Mouse (Mus musculus): ENCODE measurements around the gene Zfp423. TPM values are rescaled to one million over a fixed set of nuclear protein-coding genes. Genes with fewer than 3 reads are reported as not detected.
A peak's percentile ranks its signal among the peaks of the same experiment; 100 is the strongest.

The Zfp423 gene
- polyA plus RNA-seq, 1 experiment from 2014 or later, result 7.5 TPM

GRCm38 (mm10) chr8:87967866-87968620 lies 8.6 kb upstream of the Zfp423 start:
- Histone ChIP-seq H3K4me1 (replicated peaks; ENCODE audit: control insufficient read depth, insufficient read depth, low read length) (no peaks in the 10 kb centered on the region), H3K27me3 (ENCODE audit: control insufficient read depth, insufficient read depth, low read depth, low read length) (peaks cover 5% of the 10 kb centered on the region; the same call in 1 of the 2 replicates), H3K9me3 (ENCODE audit: control insufficient read depth, low read length) (no peaks in the 10 kb centered on the region), H3K4me3 (ENCODE audit: low read length) (no peak overlapping the region), H3K27ac (ENCODE audit: low read length) (no peak overlapping the region), H3K4me2 (ENCODE audit: low read depth, low read length) (no peak overlapping the region), H3K36me3 (ENCODE audit: control insufficient read depth, insufficient read depth, low read length) (no peaks in the 10 kb centered on the region), H3K9ac (ENCODE audit: low read length) (no peak overlapping the region)
- ATAC-seq (ENCODE audit: low read depth), result no peak
- WGBS, result 46% methylated on average over 8 of the region's 8 CpGs

GRCm38 (mm10) chr8:87967057-87967820 lies 7.8 kb upstream of the Zfp423 start:
- ATAC-seq (ENCODE audit: low read depth), result no peak
- no peak overlapping the region for H3K4me2 ChIP-seq (ENCODE audit: low read depth, low read length)
- H3K9me3 ChIP-seq (ENCODE audit: control insufficient read depth, low read length), result no peaks in the 10 kb centered on the region
- H3K4me1 ChIP-seq (replicated peaks; ENCODE audit: control insufficient read depth, insufficient read depth, low read length), result peaks cover 4% of the 10 kb centered on the region
- H3K27me3 ChIP-seq (ENCODE audit: control insufficient read depth, insufficient read depth, low read depth, low read length), result peaks cover 8% of the 10 kb centered on the region
- no peak overlapping the region for H3K4me3 ChIP-seq (ENCODE audit: low read length)
- H3K27ac ChIP-seq (ENCODE audit: low read length), result no peak overlapping the region
- no peak overlapping the region for H3K9ac ChIP-seq (ENCODE audit: low read length)
- H3K36me3 ChIP-seq (ENCODE audit: control insufficient read depth, insufficient read depth, low read length), result no peaks in the 10 kb centered on the region
- WGBS, result 58% methylated on average over 2 of the region's 2 CpGs

- Histone ChIP-seq H3K4me3 (ENCODE audit: low read length) (peak overlapping the region; percentile 82), H3K27ac (ENCODE audit: low read length) (no peak overlapping the region), H3K27me3 (ENCODE audit: control insufficient read depth, insufficient read depth, low read depth, low read length) (peaks cover 21% of the 10 kb centered on the region), H3K4me1 (replicated peaks; ENCODE audit: control insufficient read depth, insufficient read depth, low read length) (peaks cover 23% of the 10 kb centered on the region), H3K9me3 (ENCODE audit: control insufficient read depth, low read length) (no peaks in the 10 kb centered on the region), H3K9ac (ENCODE audit: low read length) (peak overlapping the region; percentile 53), H3K36me3 (ENCODE audit: control insufficient read depth, insufficient read depth, low read length) (no peaks in the 10 kb centered on the region), H3K4me2 (ENCODE audit: low read depth, low read length) (peak overlapping the region; percentile 95)
- no peak for ATAC-seq (ENCODE audit: low read depth)
- whole genome bisulfite sequencing, result 8% methylated on average over 26 of the region's 26 CpGs
Measured at GRCm38 (mm10) chr8:87962514-87963225, 3.3 kb upstream of the Zfp423 start.

GRCm38 (mm10) chr8:87961680-87962513 lies 2.5 kb upstream of the Zfp423 start:
- H3K36me3 ChIP-seq (ENCODE audit: control insufficient read depth, insufficient read depth, low read length), result no peaks in the 10 kb centered on the region
- no peak overlapping the region for H3K27ac ChIP-seq (ENCODE audit: low read length)

GRCm38 (mm10) chr8:87961108-87961507 lies 1.7 kb upstream of the Zfp423 start:
- 1% methylated on average over 20 of the region's 20 CpGs for WGBS
- no peaks in the 10 kb centered on the region for H3K36me3 ChIP-seq (ENCODE audit: control insufficient read depth, insufficient read depth, low read length)
- peaks cover 21% of the 10 kb centered on the region for H3K27me3 ChIP-seq (ENCODE audit: control insufficient read depth, insufficient read depth, low read depth, low read length)
- H3K9ac ChIP-seq (ENCODE audit: low read length), result peak overlapping the region; percentile 95
- H3K4me1 ChIP-seq (replicated peaks; ENCODE audit: control insufficient read depth, insufficient read depth, low read length), result peaks cover 26% of the 10 kb centered on the region
- peak overlapping the region; percentile 82 for H3K4me3 ChIP-seq (ENCODE audit: low read length)
- H3K9me3 ChIP-seq (ENCODE audit: control insufficient read depth, low read length), result no peaks in the 10 kb centered on the region
- no peak overlapping the region for H3K27ac ChIP-seq (ENCODE audit: low read length)
- no peak for ATAC-seq (ENCODE audit: low read depth)
- H3K4me2 ChIP-seq (ENCODE audit: low read depth, low read length), result peak overlapping the region; percentile 95

More at GRCm38 (mm10) chr8:87961680-87962513, 2.5 kb upstream of the Zfp423 start:
- H3K4me2 ChIP-seq (ENCODE audit: low read depth, low read length), result peak overlapping the region; percentile 95
- peaks cover 21% of the 10 kb centered on the region for H3K27me3 ChIP-seq (ENCODE audit: control insufficient read depth, insufficient read depth, low read depth, low read length)
- WGBS, result under 1% methylated on average over 49 of the region's 50 CpGs
- H3K9me3 ChIP-seq (ENCODE audit: control insufficient read depth, low read length), result no peaks in the 10 kb centered on the region
- H3K4me1 ChIP-seq (replicated peaks; ENCODE audit: control insufficient read depth, insufficient read depth, low read length), result peaks cover 26% of the 10 kb centered on the region
- peak overlapping the region; percentile 82 for H3K4me3 ChIP-seq (ENCODE audit: low read length)
- ATAC-seq (ENCODE audit: low read depth), result peak; percentile 29
- H3K9ac ChIP-seq (ENCODE audit: low read length), result peak overlapping the region; percentile 53

- no peaks in the 10 kb centered on the region for H3K9me3 ChIP-seq (ENCODE audit: control insufficient read depth, low read length)
- peaks cover 21% of the 10 kb centered on the region for H3K27me3 ChIP-seq (ENCODE audit: control insufficient read depth, insufficient read depth, low read depth, low read length)
- H3K36me3 ChIP-seq (ENCODE audit: control insufficient read depth, insufficient read depth, low read length), result no peaks in the 10 kb centered on the region
- H3K4me1 ChIP-seq (replicated peaks; ENCODE audit: control insufficient read depth, insufficient read depth, low read length), result peaks cover 26% of the 10 kb centered on the region
- ATAC-seq (ENCODE audit: low read depth), result peak; percentile 77
- under 1% methylated on average over 49 of the region's 76 CpGs for WGBS
- H3K4me2 ChIP-seq (ENCODE audit: low read depth, low read length), result peak overlapping the region; percentile 95
- H3K4me3 ChIP-seq (ENCODE audit: low read length), result peak overlapping the region; percentile 82
- H3K27ac ChIP-seq (ENCODE audit: low read length), result peak overlapping the region; percentile 96
- H3K9ac ChIP-seq (ENCODE audit: low read length), result peak overlapping the region; percentile 95
Measured at GRCm38 (mm10) chr8:87960061-87960749, 810 bp upstream of the Zfp423 start.

- no peaks in the 10 kb centered on the region for H3K9me3 ChIP-seq (ENCODE audit: control insufficient read depth, low read length)
- peaks cover 20% of the 10 kb centered on the region for H3K27me3 ChIP-seq (ENCODE audit: control insufficient read depth, insufficient read depth, low read depth, low read length)
- peak overlapping the region; percentile 82 for H3K4me3 ChIP-seq (ENCODE audit: low read length)
- peak overlapping the region; percentile 96 for H3K27ac ChIP-seq (ENCODE audit: low read length)
- no peaks in the 10 kb centered on the region for H3K36me3 ChIP-seq (ENCODE audit: control insufficient read depth, insufficient read depth, low read length)
- peak overlapping the region; percentile 95 for H3K4me2 ChIP-seq (ENCODE audit: low read depth, low read length)
- H3K9ac ChIP-seq (ENCODE audit: low read length), result peak overlapping the region; percentile 95
- peak; percentile 75 for ATAC-seq (ENCODE audit: low read depth)
- WGBS, result 0% methylated on average over 73 of the region's 115 CpGs
- peaks cover 26% of the 10 kb centered on the region for H3K4me1 ChIP-seq (replicated peaks; ENCODE audit: control insufficient read depth, insufficient read depth, low read length)
Measured at GRCm38 (mm10) chr8:87958451-87959319, 710 bp downstream of the Zfp423 start.
